Mouse (Mus musculus): ENCODE measurements around the gene Rexo1. TPM values are rescaled to one million over a fixed set of nuclear protein-coding genes. Genes with fewer than 3 reads are reported as not detected.
"Not testable (repeated sequence)": the region's sequence is repeated elsewhere in the genome, so short reads cannot be mapped to it uniquely, and the experiment has no call there.

The Rexo1 gene
- total and polyA plus RNA-seq, 3 experiments, result 11.6 to 19.8 (median 12.3) TPM

GRCm38 (mm10) chr10:80606737-80607350, 45.5 kb upstream of the Rexo1 start:
- Histone ChIP-seq H3K79me2 (replicated peaks; ENCODE audit: control insufficient read depth, insufficient read depth, low read length) (peaks cover 7% of the 10 kb centered on the region), H3K4me1 (ENCODE audit: control insufficient read depth, insufficient read depth, low read length) (peaks cover 6% of the 10 kb centered on the region), H3K27ac (no peak overlapping the region), H3K9ac (ENCODE audit: low read depth, low read length) (no peak overlapping the region), H3K4me3 (no peak overlapping the region), H3K27me3 (ENCODE audit: control insufficient read depth, insufficient read depth, low read length) (no peaks in the 10 kb centered on the region), H3K36me3 (ENCODE audit: control insufficient read depth, insufficient read depth, low read length) (no peaks in the 10 kb centered on the region)
- DNase-seq, result peak in 1 of 2 experiments; percentile 21
- TF ChIP-seq EP300 (IDR thresholded peaks at IDR 0.05; ENCODE audit: insufficient read depth, low read depth, low read length) (no peak), CTCF (IDR thresholded peaks at IDR 0.05) (no peak), POLR2A (IDR thresholded peaks at IDR 0.05; ENCODE audit: insufficient read depth, low read depth, low read length) (no peak)
- intact Hi-C loops (cut with DNase I), result no loop called here
- WGBS, result 95% methylated on average over 34 of the region's 34 CpGs

- intact Hi-C loops (cut with DNase I), result no loop called here
- Histone ChIP-seq H3K79me2 (replicated peaks; ENCODE audit: control insufficient read depth, insufficient read depth, low read length) (peaks cover 7% of the 10 kb centered on the region), H3K4me1 (ENCODE audit: control insufficient read depth, insufficient read depth, low read length) (peaks cover 6% of the 10 kb centered on the region), H3K9ac (ENCODE audit: low read depth, low read length) (no peak overlapping the region), H3K4me3 (no peak overlapping the region), H3K27me3 (ENCODE audit: control insufficient read depth, insufficient read depth, low read length) (no peaks in the 10 kb centered on the region), H3K27ac (no peak overlapping the region), H3K36me3 (ENCODE audit: control insufficient read depth, insufficient read depth, low read length) (no peaks in the 10 kb centered on the region)
- WGBS, result 85% methylated on average over 23 of the region's 23 CpGs
- DNase-seq, result no peak
- TF ChIP-seq POLR2A (IDR thresholded peaks at IDR 0.05; ENCODE audit: insufficient read depth, low read depth, low read length) (no peak), EP300 (IDR thresholded peaks at IDR 0.05; ENCODE audit: insufficient read depth, low read depth, low read length) (no peak), CTCF (IDR thresholded peaks at IDR 0.05) (no peak)
These were observed 44.9 kb upstream of the Rexo1 start for GRCm38 (mm10) chr10:80606306-80606705.

- H3K4me1 ChIP-seq (ENCODE audit: control insufficient read depth, insufficient read depth, low read length); DNase-seq; H3K79me2 ChIP-seq (replicated peaks; ENCODE audit: control insufficient read depth, insufficient read depth, low read length); H3K4me3 ChIP-seq; H3K36me3 ChIP-seq (ENCODE audit: control insufficient read depth, insufficient read depth, low read length); H3K9ac ChIP-seq (ENCODE audit: low read depth, low read length); H3K27ac ChIP-seq; H3K27me3 ChIP-seq (ENCODE audit: control insufficient read depth, insufficient read depth, low read length): not testable (repeated sequence)
- 80% methylated on average over 4 of the region's 4 CpGs for WGBS
- intact Hi-C loops (cut with DNase I), result loop anchor here (2.0 kb wide), 1 partner anchor 15 kb away; no protein-coding TSS in a partner anchor
These were observed 44.4 kb upstream of the Rexo1 start, which contains the start of gene Gm49322 for GRCm38 (mm10) chr10:80605721-80606120. TSS of gene Gm49322 (plus strand) at chr10:80606021.

- Histone ChIP-seq H3K27me3 (ENCODE audit: control insufficient read depth, insufficient read depth, low read length) (no peaks in the 10 kb centered on the region), H3K4me1 (ENCODE audit: control insufficient read depth, insufficient read depth, low read length) (peaks cover 6% of the 10 kb centered on the region), H3K9ac (ENCODE audit: low read depth, low read length) (no peak overlapping the region), H3K27ac (no peak overlapping the region), H3K4me3 (no peak overlapping the region), H3K79me2 (replicated peaks; ENCODE audit: control insufficient read depth, insufficient read depth, low read length) (peaks cover 7% of the 10 kb centered on the region), H3K36me3 (ENCODE audit: control insufficient read depth, insufficient read depth, low read length) (no peaks in the 10 kb centered on the region)
- intact Hi-C loops (cut with DNase I), result loop anchor here (2.0 kb wide), 1 partner anchor 16 kb away; no protein-coding TSS in a partner anchor
- no peak for TF ChIP-seq CTCF (IDR thresholded peaks at IDR 0.05)
- TF ChIP-seq EP300 (IDR thresholded peaks at IDR 0.05; ENCODE audit: insufficient read depth, low read depth, low read length), result no peak
- no peak for TF ChIP-seq POLR2A (IDR thresholded peaks at IDR 0.05; ENCODE audit: insufficient read depth, low read depth, low read length)
- 70% methylated on average over 2 of the region's 2 CpGs for WGBS
- DNase-seq, result no peak
These were observed 43.6 kb upstream of the Rexo1 start for GRCm38 (mm10) chr10:80604988-80605387.

- no peaks in the 10 kb centered on the region for H3K36me3 ChIP-seq (ENCODE audit: control insufficient read depth, insufficient read depth, low read length)
- peak overlapping the region; percentile 87 for H3K27ac ChIP-seq
- no peak overlapping the region for H3K4me3 ChIP-seq
- intact Hi-C loops (cut with DNase I), result loop anchor here (2.0 kb wide), 1 partner anchor 17 kb away; no protein-coding TSS in a partner anchor
- TF ChIP-seq CTCF (IDR thresholded peaks at IDR 0.05), result no peak
- no peak for TF ChIP-seq POLR2A (IDR thresholded peaks at IDR 0.05; ENCODE audit: insufficient read depth, low read depth, low read length)
- no peak for TF ChIP-seq EP300 (IDR thresholded peaks at IDR 0.05; ENCODE audit: insufficient read depth, low read depth, low read length)
- H3K27me3 ChIP-seq (ENCODE audit: control insufficient read depth, insufficient read depth, low read length), result no peaks in the 10 kb centered on the region
- no peak overlapping the region for H3K9ac ChIP-seq (ENCODE audit: low read depth, low read length)
- H3K79me2 ChIP-seq (replicated peaks; ENCODE audit: control insufficient read depth, insufficient read depth, low read length), result peaks cover 7% of the 10 kb centered on the region
- DNase-seq, result peak in 1 of 2 experiments; percentile 21
- 85% methylated on average over 7 of the region's 7 CpGs for WGBS
- peaks cover 6% of the 10 kb centered on the region for H3K4me1 ChIP-seq (ENCODE audit: control insufficient read depth, insufficient read depth, low read length)
These were observed 42.7 kb upstream of the Rexo1 start for GRCm38 (mm10) chr10:80604001-80604509.

GRCm38 (mm10) chr10:80603364-80603763, 42.0 kb upstream of the Rexo1 start:
- peak overlapping the region; percentile 79 for H3K4me3 ChIP-seq
- H3K27ac ChIP-seq, result peak overlapping the region; percentile 87
- H3K36me3 ChIP-seq (ENCODE audit: control insufficient read depth, insufficient read depth, low read length), result no peaks in the 10 kb centered on the region
- peaks cover 7% of the 10 kb centered on the region for H3K79me2 ChIP-seq (replicated peaks; ENCODE audit: control insufficient read depth, insufficient read depth, low read length)
- DNase-seq, result no peak
- H3K27me3 ChIP-seq (ENCODE audit: control insufficient read depth, insufficient read depth, low read length), result no peaks in the 10 kb centered on the region
- 23% methylated on average over 7 of the region's 7 CpGs for WGBS
- H3K4me1 ChIP-seq (ENCODE audit: control insufficient read depth, insufficient read depth, low read length), result peaks cover 6% of the 10 kb centered on the region
- TF ChIP-seq EP300 (IDR thresholded peaks at IDR 0.05; ENCODE audit: insufficient read depth, low read depth, low read length) (no peak), CTCF (IDR thresholded peaks at IDR 0.05) (no peak), POLR2A (IDR thresholded peaks at IDR 0.05; ENCODE audit: insufficient read depth, low read depth, low read length) (no peak)
- intact Hi-C loops (cut with DNase I), result loop anchor here (2.0 kb wide), 1 partner anchor 25 kb away; no protein-coding TSS in a partner anchor
- peak overlapping the region; percentile 73 for H3K9ac ChIP-seq (ENCODE audit: low read depth, low read length)
